Mouse (Mus musculus) R1 (cell line): Measurements from ENCODE around the gene Ssxb2.
"Not testable (repeated sequence)": the region's sequence is repeated elsewhere in the genome, so short reads cannot be mapped to it uniquely, and the experiment has no call there.

Experiments
- DNase-seq: peaks from one replicate; pipeline ENCODE4 v3.0.0-alpha.2; 2018; ENCODE audit warnings: low read depth, low spot score

Ssxb2 gene

DNA sequence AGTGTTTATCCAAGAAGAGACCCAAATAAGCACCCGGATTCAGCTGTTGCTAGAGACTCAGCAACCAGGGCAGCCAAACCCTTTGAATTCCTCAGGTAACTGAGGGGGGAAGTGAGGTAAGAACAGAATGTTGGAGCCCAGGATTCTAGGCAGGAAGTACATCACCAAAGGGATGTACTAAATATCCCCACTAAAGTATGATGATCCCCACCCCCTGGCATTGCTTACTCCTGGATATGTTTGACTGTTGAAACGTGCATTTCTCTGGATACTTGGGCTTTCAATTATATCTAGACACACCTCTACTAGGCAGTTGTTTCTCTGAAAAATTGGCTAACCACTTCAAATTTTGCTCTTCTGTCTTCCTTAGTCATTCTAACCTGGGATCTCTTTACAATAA lies at the start of gene Ssxb2:
Ssxb2 (minus strand) TSS at position 101 of the 400 bp plus-strand sequence.
- not testable (repeated sequence) for DNase-seq

DNA sequence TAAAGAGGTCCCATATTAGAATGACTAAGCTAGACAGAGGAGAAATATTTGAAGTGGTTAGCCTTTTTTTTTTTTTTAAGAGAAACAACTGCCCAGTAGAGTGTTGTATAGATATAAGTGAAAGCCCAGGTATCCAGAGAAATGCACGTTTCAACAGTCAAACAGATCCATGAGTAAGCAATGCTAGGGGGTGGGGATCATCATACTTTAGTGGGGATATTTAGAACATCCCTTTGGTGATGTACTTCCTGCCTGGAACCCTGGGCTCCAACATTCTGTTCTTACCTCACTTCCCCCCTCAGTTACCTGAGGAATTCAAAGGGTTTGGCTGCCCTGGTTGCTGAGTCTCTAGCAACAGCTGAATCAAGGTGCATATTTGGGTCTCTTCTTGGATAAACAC lies 48.5 kb downstream of the Ssxb2 start, which contains the start of gene Ssxb1:
Ssxb1 (plus strand) TSS at position 301 of the 400 bp plus-strand sequence.
- not testable (repeated sequence) for DNase-seq
